Mouse (Mus musculus) spleen, adult 2 months (tissue): Measurements from ENCODE around the gene Parp6.

ENCODE experiments used
- CTCF ChIP-seq: fragments of 200-500 bp; IDR thresholded peaks from 2 replicates; pipeline ENCODE4 v1.5.1; 2011; ENCODE audit warnings: mild to moderate bottlenecking, inconsistent platforms; ENCODE audit not compliant: insufficient read depth, insufficient read length, insufficient replicate concordance; ENCODE audit errors: extremely low read depth
- POLR2A ChIP-seq: fragments of 200-500 bp; IDR thresholded peaks from 2 replicates; pipeline ENCODE4 v1.6.1; 2011; ENCODE audit warnings: low read depth, low read length, inconsistent platforms

- TF ChIP-seq CTCF (no peak), POLR2A (no peak)
Observed at GRCm38 (mm10) chr9:59654450-59654983, 37.4 kb downstream of the Parp6 start.
